Mouse (Mus musculus): ENCODE data around the gene Icam4. TPM values are rescaled to one million over a fixed set of nuclear protein-coding genes. Genes with fewer than 3 reads are reported as not detected.
"Not testable (repeated sequence)": the region's sequence is repeated elsewhere in the genome, so short reads cannot be mapped to it uniquely, and the experiment has no call there.

The Icam4 gene
- total RNA-seq, 2 experiments from 2014 or later: 0.98 to 1.7 TPM

GRCm38 (mm10) chr9:21010939-21011541, 18.1 kb upstream of the Icam4 start:
- DNase-seq (ENCODE audit: low spot score in 2 of 2): not testable (repeated sequence)

- DNase-seq (ENCODE audit: low spot score in 2 of 2): no peak
Measured at GRCm38 (mm10) chr9:21011846-21012312, 17.3 kb upstream of the Icam4 start.

GRCm38 (mm10) chr9:21012368-21012767, 16.8 kb upstream of the Icam4 start:
- no peak for DNase-seq (ENCODE audit: low spot score in 2 of 2)

- peak; percentile 37 to 38 for DNase-seq (ENCODE audit: low spot score in 2 of 2)
Measured at GRCm38 (mm10) chr9:21014691-21015570, 14.2 kb upstream of the Icam4 start.

GRCm38 (mm10) chr9:21015571-21016130, 13.5 kb upstream of the Icam4 start, which contains the start of gene Icam1:
Gene Icam1 (plus strand): TSS chr9:21015985.
- DNase-seq (ENCODE audit: low spot score in 2 of 2): no peak

GRCm38 (mm10) chr9:21016331-21017176, 12.6 kb upstream of the Icam4 start:
- no peak for DNase-seq (ENCODE audit: low spot score in 2 of 2)

GRCm38 (mm10) chr9:21017177-21017575, 12.0 kb upstream of the Icam4 start:
- DNase-seq (ENCODE audit: low spot score in 2 of 2): no peak

GRCm38 (mm10) chr9:21018600-21018999, 10.6 kb upstream of the Icam4 start:
- DNase-seq (ENCODE audit: low spot score in 2 of 2): no peak

GRCm38 (mm10) chr9:21021363-21021762, 7.8 kb upstream of the Icam4 start:
- no peak for DNase-seq (ENCODE audit: low spot score in 2 of 2)

GRCm38 (mm10) chr9:21022288-21022687, 6.9 kb upstream of the Icam4 start:
- no peak for DNase-seq (ENCODE audit: low spot score in 2 of 2)

- no peak for DNase-seq (ENCODE audit: low spot score in 2 of 2)
Measured at GRCm38 (mm10) chr9:21022726-21023125, 6.4 kb upstream of the Icam4 start.

- DNase-seq (ENCODE audit: low spot score in 2 of 2): no peak
Measured at GRCm38 (mm10) chr9:21025258-21025810, 3.8 kb upstream of the Icam4 start.

GRCm38 (mm10) chr9:21026849-21027248, 2.3 kb upstream of the Icam4 start:
- DNase-seq (ENCODE audit: low spot score in 2 of 2): no peak

GRCm38 (mm10) chr9:21027774-21028290, 1.3 kb upstream of the Icam4 start:
- no peak for DNase-seq (ENCODE audit: low spot score in 2 of 2)

GRCm38 (mm10) chr9:21028560-21029110, 538 bp upstream of the Icam4 start:
- no peak for DNase-seq (ENCODE audit: low spot score in 2 of 2)

- DNase-seq (ENCODE audit: low spot score in 2 of 2): no peak
Measured at GRCm38 (mm10) chr9:21030055-21030600, 955 bp downstream of the Icam4 start.

GRCm38 (mm10) chr9:21030781-21031250, 1.6 kb downstream of the Icam4 start:
- DNase-seq (ENCODE audit: low spot score in 2 of 2): peak; percentile 75 to 81

GRCm38 (mm10) chr9:21031251-21031895, 2.2 kb downstream of the Icam4 start:
- DNase-seq (ENCODE audit: low spot score in 2 of 2): peak; percentile 68 to 82

- DNase-seq (ENCODE audit: low spot score in 2 of 2): peak; percentile 84 to 90
Measured at GRCm38 (mm10) chr9:21031896-21032351, 2.8 kb downstream of the Icam4 start, which contains the start of gene Icam5. Gene Icam5 (plus strand): TSS chr9:21032073.
